Mouse (Mus musculus) skeletal muscle tissue, adult 2 months (tissue): ENCODE results near the gene Rnf19b.

Source experiments
- DNase-seq: peaks from one replicate; pipeline ENCODE4 v3.0.0-alpha.2; 2012; ENCODE audit warnings: low read depth, low spot score

Rnf19b gene

DNA sequence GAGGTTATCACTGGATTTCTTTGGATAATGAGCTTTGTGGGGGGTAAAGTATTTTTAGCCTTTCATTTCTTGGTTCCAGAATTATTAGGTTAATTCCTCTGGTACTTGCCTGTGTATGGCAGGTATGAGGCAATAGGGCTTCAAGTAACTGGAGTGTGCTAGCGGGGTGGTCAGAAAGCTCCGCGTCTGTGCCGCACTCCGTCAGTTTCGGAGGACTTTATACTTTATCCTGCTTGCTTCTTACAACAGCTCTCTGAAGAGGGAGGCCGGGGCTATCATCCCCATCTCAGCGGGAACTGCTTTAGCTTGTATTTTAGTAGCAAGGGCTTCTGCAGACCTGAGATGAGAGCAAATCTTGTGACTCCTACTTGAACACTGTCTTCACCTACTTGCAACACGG, 21.1 kb downstream of the Rnf19b start:
- no peak for DNase-seq

DNA sequence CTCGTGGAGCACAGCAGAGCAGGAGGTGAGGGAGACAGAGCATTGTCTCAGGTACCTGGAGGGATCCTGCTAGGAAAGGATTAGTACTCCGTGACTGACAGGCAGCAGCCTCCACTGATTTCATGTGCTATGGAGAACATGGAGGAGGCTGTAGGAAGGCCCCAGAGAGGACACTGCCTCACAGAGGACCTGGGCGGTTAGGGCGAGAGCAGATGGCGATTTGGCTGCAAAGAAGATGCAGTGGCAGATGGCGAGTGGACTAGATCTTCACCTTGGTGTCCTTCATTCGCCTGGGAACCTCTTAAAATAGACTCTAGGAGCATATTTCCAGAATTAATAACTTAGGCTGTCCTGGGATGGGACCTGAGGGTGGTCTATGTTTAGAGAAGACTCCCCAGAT, 23.0 kb downstream of the Rnf19b start:
- DNase-seq, result no peak

DNA sequence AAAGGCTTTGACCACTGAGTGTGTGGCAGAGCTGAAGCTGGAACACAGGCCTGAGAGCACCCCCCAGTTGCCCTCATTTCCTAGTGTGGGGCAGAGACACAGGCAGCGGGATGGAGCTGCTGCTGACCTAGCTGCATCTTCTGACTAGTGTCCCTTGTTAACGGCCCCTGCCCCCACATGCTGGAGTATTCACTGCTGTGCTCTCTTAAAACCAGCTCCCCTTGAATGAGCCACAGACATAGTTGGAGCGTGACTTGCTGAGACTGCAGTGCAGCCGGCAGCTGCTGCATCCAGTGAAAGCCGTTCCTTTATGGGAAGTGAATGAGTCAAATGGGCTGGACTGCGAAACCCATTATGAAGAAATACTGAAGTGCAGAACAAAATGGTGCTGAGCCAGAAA, 23.4 kb downstream of the Rnf19b start:
- DNase-seq, result peak; percentile 32

DNA sequence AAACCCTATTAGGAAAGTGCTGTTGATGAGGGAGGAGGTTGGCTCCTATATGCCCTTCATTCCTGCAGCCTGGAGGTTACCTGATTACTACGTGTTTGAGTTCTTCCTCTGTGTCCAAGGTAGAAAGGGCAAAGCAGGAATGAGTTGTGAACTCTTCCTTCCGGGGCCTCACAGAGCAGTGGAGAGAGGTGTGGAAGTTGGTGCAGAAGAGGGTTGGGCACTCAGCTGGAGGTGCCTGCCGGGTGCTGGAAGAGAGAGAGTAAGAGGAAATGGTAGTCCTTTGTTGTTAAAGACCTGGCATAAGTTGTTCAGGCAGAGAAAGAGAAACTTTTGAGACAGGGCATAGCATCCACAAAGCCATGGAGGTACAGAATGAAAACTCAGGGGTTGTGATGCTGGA, 23.9 kb downstream of the Rnf19b start:
- no peak for DNase-seq

DNA sequence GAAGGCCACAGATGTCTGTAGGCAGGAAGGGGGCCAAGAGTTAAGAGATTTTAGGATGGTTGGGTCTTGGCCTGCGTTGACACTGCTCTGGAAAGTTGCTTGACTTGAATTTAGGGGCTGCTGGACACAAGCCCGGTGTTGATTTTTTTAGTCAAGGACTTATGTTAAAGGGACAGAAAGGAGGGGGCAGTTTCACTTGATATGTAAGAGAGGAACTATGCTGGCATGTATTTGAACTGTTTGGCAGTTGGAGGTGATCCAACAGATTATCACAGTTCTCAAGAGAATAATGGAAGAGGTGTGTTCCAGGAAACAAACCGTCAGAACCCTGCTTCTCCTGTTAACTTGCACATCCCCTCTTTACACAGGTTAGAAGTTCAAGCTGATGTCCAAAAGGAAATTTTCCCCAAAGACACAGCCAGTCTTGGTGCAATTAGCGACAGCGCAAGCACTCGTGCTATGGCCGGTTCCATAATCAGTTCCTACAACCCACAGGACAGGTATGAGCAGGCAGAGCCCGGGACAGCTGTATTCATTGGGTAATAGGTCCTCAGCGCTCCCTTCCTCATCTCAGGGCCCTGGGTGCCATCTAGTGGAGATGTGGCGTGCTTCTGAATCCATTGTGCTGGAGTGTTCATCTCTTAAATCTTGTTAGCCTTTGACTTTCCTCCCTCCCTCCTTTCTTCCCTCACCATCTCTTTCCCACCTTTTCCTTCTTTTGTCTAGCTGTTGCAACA, 24.5 kb downstream of the Rnf19b start:
- peak; percentile 52 for DNase-seq

DNA sequence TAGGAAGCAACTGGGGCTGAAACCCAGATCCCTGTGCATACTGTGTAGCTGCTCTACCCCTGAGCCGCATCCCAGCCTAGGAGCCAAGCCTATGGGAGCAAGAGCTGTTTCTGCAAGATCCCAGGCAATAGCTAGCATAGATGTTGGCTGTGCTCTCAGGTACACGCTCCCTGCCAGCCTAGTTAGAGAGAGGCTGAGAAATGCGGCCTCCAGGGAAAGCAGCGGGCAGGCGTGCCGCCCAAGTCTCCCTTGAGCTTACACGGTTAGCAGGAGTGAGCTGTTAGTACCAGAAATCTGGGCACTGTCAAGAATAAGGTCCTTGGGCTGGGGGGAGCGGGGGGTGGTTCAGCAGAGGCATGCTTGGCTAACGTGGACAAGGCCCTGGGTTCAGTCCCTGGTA, 26.8 kb downstream of the Rnf19b start:
- no peak for DNase-seq

DNA sequence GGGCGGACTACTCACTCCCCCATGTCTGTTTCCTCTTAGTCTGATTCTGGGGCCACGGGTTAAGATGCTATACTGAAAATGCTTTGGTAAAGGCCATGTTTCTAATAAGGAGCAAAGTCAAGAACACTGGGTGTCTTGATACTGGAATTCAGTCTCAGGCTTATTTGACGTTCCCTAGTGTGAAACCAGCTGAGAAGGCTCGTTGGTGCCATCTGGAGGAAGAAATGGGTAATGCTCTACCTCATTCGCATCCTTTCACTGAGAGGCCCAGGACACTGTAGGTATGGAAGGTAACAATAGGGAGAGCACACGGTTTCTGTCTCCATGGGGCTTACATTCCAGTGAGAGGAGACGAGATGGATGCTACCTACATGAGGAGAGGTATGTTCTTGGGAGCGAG, 28.0 kb downstream of the Rnf19b start:
- DNase-seq, result peak; percentile 36

DNA sequence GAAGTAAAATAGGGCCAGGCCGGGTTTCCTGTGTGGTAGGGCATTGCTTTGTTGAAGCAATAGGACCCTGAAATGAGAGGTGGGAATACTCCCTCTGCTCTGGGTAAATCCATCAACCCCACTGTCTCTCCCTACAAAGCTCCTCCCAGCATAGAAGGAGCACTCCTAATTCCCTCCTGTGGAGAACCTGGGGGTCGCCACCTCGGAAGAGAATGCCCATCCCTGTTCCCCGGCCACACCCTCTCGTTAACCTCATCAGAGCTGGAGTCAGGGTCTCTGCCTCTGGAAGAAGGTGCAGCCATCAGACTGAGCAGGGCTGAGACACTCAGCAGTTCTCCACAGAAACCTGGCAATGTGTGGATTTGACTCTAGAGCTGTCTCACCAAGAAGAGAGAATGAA, 29.8 kb downstream of the Rnf19b start:
- no peak for DNase-seq

DNA sequence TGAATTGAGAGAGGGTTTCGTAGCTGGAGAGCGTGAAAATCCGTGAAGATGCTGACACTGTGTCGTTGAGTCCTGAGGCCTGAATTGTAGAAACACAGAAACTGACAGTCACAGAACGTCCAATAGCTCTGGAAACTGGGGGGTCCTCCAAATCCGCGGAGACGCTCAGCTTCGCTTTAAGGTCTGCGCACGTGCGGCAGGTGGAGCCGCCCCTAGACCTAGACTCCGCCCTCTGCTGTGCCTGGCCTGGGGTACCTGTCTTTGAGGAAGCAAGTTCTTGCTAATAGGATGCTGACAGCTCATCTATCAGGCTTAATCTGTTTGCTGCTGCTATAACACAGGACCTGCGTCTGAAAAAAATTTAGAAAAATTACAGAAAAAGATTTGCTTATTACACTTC, 37.2 kb downstream of the Rnf19b start:
- no peak for DNase-seq

DNA sequence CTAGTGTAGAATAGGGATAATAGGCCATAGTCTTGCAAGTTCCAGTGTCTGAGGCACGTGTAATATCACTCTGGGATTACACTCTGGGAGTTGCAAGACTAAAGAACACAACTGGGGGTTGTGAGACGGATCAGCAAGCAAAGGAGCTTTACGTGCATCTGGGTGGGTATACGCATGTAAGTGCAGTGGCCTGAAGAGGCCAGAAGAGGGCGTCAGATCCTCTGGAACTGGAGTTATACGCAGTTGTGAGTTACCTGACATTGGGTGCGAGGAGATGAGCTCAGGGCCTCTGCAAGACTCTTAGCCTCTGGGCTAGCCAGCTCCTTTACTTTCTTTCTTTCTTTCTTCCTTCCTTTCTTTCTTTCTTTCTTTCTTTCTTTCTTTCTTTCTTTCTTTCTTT, 38.9 kb downstream of the Rnf19b start:
- no peak for DNase-seq

DNA sequence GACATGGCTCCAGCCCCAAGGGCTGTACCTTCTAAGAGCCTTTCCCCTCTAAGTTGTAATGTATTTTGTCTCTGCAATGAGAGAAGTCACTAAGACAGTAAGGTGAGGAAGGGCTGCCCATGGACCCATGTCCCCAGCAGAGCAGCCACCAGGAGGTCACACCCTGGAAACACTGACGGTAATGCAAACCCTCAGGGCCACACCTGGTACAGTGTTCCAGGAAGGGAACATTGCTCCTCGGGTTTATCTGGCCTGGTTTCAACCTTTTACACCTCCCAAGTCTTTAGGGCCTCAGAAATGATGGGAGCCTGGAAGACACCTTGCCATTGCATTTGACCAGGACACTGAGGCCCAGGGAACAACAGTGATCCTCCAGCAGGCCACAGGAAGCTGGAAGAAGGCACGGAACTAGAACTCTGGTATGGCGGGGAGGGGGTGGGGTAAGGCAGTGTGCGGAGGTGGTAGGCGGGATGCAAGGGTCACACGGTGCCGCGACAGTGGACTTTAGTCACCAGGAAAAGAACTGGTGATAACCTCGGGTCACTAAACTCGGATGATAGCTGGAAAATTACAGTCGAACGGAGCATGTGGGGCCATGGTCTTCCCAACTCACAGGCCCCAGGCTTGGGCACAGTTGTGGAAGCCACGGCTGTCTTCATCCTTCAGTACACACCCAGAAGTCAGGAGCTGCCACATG, 44.2 kb downstream of the Rnf19b start:
- no peak for DNase-seq

DNA sequence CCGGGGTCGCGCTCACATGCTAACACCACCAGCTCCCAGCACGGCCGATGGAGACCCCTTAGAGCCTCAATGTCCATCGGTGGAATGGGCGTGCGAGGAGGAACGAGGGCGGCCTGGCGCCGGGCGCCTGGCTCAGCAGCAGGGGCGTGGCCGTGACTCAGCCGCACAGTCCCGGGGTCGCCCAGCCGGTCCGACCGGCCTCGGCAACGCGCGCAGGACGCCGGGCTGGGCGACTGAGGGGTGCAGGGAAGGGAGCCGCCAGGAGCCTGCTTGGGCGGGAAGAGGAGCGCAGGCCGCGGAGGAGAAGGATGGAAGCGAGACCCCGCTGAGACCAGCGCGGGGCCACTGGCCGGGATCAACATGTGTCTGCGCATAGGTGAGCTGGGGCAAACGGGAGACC, 47.3 kb downstream of the Rnf19b start, which contains the start of gene Tmem54:
Tmem54 (plus strand) TSS at position 193 of the 400 bp plus-strand sequence.
- DNase-seq, result no peak

DNA sequence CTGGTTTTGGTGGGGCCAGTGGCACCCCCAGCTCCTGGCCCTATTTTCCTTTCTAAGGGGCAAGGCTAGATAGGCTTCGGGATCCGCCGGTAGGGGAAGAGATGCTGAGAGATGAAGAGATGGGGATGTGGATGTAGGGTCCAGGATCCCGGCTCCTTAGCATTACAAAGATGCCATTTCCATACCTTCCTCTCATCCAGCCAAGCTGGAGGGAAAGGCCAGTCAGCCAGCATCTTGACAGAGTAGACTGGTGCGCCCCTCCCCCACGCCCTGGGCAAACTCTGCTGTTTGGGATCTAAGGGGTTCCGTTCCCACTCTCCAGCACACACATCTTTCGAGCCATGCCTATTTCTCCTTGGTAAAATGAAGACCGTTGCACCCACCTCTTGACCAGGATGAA, 48.0 kb downstream of the Rnf19b start:
- no peak for DNase-seq

DNA sequence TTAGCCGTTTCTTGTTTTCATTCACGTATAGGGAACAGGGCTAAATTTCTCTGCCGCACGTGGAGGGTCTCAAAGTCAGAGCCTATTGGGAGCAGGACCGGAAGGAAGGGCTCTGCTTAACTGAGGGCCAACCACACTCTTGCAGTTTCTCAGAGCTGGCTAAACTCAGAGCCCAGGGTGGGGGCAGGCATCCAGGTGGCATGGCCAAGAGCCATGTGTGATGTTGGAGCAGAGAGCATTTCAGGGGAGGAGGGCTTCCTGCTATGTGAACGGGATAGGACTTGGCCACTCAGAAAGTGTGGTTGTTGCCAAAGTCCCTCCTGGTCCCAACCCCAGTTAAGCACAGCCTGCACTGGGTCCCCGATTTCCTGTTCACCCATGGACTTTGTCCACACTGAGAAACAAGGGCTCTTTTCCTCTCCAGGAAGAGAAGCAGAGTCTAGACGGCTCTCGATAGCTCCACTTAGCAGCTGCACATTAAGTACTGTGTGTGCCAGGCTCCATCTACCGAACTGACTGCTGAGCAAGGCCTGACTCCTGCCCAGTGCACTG, 49.4 kb downstream of the Rnf19b start:
- DNase-seq, result no peak

DNA sequence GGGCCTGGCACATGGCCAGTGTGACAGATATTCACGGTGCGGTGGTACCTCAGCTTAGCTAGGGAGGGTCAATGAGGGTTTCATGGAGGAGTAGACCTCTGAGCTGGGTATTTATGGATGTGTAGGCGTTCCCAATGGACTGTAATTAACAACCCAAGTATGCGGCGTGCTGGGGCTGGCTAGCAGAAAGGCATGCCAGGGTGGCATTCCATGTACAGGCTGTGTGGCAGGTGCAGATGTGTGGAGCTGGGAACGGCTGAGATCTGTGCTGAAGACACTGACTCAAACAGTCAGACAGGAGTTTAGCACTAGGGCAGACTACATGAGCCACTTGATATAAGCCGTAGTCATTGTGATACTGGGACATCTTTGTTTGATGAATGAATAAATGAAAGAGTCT, 50.6 kb downstream of the Rnf19b start:
- DNase-seq, result no peak

DNA sequence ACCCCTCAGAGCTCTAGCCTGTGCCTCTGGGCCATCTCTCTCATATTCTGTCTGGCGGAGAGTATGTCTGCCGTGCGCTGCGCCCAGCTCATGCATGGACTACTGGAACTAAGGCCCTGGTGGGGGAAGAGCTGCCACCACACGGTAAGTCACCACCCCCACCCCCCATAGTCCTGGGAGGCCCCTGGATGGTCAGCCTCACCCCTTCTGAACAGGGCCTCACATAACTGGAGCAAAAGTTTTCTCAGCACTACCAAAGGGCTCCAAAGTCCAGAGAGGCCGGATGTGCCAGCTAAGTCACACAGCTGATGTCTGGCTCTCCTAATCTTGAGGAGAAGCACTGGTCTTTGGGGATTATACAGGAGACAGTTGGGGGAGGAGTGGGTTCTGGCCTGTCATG, 52.7 kb downstream of the Rnf19b start:
- DNase-seq, result no peak

DNA sequence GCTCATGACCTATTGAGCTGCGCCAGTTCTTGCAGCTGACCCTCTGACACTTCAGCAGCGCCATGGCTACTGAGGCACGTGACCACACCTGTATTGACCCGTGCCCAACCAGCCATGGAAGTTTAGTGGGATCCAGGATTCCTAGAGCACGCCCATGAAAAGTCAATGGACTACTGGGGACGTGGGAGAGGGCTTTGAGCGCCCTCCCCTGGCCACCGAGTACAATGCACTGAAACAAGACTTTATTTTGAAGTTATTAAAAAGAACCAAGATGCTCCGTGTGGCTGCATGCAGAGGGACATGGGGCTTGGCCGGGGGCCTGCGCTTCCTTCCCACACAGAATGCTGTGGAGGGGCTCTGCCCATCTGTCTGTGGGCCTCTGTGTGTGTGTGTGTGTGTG, 53.3 kb downstream of the Rnf19b start:
- DNase-seq, result no peak

DNA sequence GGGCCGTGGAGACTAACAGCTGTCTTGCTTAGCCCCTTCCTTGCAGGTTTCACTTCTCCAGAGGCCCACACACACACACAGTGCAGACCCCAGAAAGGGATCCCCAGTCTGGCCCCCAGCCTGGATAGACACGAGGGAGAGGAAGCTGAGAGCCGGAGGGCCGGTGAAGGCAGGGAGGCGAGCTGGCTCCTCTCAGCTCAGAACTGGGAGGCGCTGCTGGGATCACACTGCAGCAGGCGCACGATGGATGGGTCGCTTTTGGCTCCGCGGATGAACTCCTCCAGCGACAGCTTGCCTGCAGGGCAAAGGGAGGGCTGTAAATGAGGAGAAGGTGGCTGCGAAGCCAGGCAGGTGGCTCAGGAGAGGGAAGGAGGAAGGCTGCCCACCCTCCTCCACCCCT, 54.2 kb downstream of the Rnf19b start:
- no peak for DNase-seq

DNA sequence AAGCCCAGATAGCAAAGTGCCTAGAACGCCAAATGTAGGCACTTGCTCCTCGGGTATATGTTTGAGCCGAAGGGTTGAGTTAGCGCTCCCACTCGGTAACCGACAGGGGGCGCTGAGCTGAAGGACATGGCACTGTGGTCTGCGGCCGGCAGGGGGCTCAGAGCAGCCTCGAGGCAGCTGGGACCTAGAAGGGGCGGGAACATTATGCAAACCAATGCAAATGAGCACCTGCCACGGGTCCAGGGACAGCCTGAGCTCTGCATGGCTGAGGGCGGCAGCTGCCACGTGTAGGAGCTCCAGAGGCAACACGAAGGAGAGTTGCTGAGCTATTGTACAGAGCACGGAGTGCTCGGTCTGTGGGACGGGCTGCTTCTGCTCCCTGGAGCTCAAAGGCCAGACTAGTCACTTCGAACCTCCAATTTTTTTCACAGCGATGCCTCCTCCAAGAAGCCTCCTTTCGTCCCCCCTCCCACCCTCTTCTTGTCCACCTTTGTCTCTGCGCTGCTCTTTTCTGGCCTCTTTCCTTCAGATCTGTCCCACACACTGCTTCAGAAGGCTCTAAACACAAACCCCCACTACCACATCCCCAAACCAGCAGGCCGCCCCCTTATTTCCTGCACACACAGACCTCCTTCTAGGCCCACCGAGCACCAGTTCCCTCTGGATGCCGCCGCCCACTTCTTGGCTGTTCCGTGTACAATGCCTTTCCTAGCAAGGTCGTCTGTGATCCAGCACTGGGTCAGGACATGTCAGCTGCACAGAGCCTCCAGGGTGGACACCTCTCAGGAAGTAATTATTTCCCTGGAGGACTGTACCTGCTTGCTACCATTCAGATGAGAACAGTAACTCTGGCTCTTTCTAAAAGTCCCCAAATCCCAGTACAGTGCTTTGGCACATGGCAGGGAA, 55.3 kb downstream of the Rnf19b start:
- DNase-seq, result no peak

DNA sequence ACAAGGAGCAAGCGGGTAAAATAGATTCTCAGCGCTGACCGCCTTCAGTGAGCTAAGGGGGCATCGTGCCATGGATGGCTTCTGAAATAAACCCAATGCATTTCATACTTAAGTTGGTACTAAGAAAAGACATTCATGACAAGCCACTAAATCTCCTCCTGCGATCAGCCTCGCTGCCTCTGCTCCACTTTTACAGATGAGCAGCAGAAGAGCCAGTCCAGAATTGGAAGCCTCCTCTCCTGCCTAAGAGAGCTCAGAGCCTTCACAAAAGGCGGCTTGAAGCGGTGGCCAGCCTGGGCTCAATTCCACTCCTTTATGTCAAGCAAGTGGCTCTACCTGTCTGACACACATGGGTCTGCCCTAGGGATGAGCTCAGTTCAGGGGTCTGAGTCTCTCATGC, 58.6 kb downstream of the Rnf19b start:
- DNase-seq, result no peak

DNA sequence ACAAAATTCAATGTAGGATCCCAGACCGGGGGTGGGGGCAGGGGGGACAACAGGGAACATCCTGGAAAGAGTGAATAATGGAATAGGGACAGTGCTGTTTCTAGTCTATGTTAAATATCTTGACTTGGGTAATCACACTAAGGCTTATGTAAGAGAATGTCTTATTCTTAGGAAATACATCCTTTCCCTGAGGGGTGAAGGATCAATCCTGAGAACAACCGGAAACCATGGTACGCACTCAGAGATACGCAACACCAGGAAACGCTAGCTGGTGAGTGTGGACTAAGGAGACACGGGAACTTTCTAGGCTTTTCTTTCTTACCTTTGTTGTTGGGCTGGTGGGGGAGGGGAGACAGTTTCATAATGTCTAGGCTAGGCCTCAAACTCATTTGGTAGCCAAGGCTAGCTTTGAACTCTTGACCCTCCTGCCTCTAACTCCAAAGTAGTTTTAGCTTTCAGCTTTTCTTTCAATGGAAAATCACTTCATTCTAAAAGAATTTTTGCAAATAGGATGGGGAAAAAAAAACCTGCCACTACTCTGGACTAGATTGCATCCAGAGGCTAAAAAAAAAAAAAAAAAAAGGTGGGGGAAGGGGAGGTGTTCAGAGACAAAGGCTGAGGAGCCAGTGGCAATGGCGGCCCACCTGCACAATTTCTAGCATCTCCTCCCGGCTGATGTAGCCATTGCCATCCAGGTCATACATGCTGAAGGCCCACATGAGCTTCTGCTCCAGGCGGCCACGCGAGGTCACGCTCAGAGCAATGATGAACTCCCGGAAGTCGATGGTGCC, 59.8 kb downstream of the Rnf19b start:
- no peak for DNase-seq
